Mouse (Mus musculus) liver, embryonic 11.5 days (tissue): Measurements from ENCODE around the gene Col12a1. TPM values are rescaled to one million over a fixed set of nuclear protein-coding genes. Genes with fewer than 3 reads are reported as not detected.

ENCODE experiments used
- polyA plus RNA-seq: library from polyadenylated mRNA; unstranded; fragments of >200 nt; fragmentation: Nextera tagmentation; extraction: Ambion mirVana; gene quantifications from 2 replicates; pipeline ENCODE4 v1.2.1, GENCODE M21; 2014

Col12a1 gene
- polyA plus RNA-seq, 1 experiment from 2014 or later, result 4.2 TPM

Other genes starting within 250 kb of the Col12a1 start
- gene Cox7a2, start 41.0 kb upstream of the Col12a1 start, polyA plus RNA-seq, result 708 and 720 TPM in 2 replicates
- 46.9 and 51.5 TPM in 2 replicates for gene Tmem30a, start 74.7 kb upstream of the Col12a1 start, polyA plus RNA-seq